Mouse (Mus musculus): ENCODE data around the gene Fam222a.

- no peak for TF ChIP-seq POLR2A (IDR thresholded peaks at IDR 0.05; ENCODE audit: low read depth, low read length)
- no peak for TF ChIP-seq CTCF (IDR thresholded peaks at IDR 0.05; ENCODE audit: extremely low read depth, insufficient read length, insufficient replicate concordance, low read depth, low read length)
These were observed 29.8 kb upstream of the Fam222a start for GRCm38 (mm10) chr5:114538021-114538405.

Measured in small intestine, adult 2 months (tissue).